Mouse (Mus musculus): ENCODE measurements around the gene Lmntd2. TPM values are rescaled to one million over a fixed set of nuclear protein-coding genes. Genes with fewer than 3 reads are reported as not detected.

The Lmntd2 gene
- polyA plus RNA-seq, 1 experiment from 2014 or later = 0.75 TPM

- H3K27ac ChIP-seq (replicated peaks) = no peak overlapping the region
- H3K27me3 ChIP-seq = no peaks in the 10 kb centered on the region
- H3K9ac ChIP-seq (replicated peaks) = no peak overlapping the region
- no peaks in the 10 kb centered on the region for H3K36me3 ChIP-seq
- H3K9me3 ChIP-seq = no peaks in the 10 kb centered on the region
- 95% methylated on average over 4 of the region's 4 CpGs for WGBS
- no peak overlapping the region for H3K4me2 ChIP-seq (replicated peaks)
- no peak overlapping the region for H3K4me3 ChIP-seq
- no peak for ATAC-seq (replicated peaks)
- peaks cover 8% of the 10 kb centered on the region for H3K4me1 ChIP-seq
These were observed 38.8 kb downstream of the Lmntd2 start for GRCm38 (mm10) chr7:141175068-141175467.

GRCm38 (mm10) chr7:141173323-141173850 lies 40.5 kb downstream of the Lmntd2 start:
- Histone ChIP-seq H3K9ac (replicated peaks) (peak overlapping the region; percentile 72), H3K27ac (replicated peaks) (peak overlapping the region; percentile 95), H3K27me3 (no peaks in the 10 kb centered on the region), H3K9me3 (no peaks in the 10 kb centered on the region), H3K4me2 (replicated peaks) (peak overlapping the region; percentile 79), H3K4me3 (peak overlapping the region; percentile 63), H3K36me3 (no peaks in the 10 kb centered on the region), H3K4me1 (peaks cover 19% of the 10 kb centered on the region)
- 88% methylated on average over 5 of the region's 5 CpGs for WGBS
- ATAC-seq (replicated peaks) = no peak

GRCm38 (mm10) chr7:141172116-141173006 lies 41.5 kb downstream of the Lmntd2 start, which contains the start of gene Rnh1:
TSS of gene Rnh1 (minus strand) at chr7:141172857.
- ATAC-seq (replicated peaks) = peak; percentile 98
- 3% methylated on average over 55 of the region's 55 CpGs for WGBS

DNA sequence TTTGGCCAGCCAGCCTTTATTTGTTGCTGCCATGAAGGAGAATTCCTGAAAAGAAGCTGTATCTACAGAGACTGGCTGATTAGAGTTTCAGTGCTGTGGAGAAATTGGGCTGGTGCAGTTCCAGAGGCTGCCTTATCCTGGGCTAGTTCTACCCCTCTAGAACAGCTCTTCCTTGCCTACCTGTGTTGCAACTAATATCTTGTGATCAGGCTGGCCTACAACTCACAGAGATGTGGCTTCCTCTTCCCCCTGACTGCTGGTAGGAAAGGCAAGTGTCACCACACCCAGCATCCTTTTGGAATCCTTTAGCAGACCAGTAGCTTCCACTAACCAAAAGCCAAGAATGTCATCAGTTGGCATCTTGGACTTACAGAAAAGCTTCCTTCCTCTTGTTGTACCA lies 44.0 kb downstream of the Lmntd2 start:
- H3K4me3 ChIP-seq = no peak overlapping the region
- no peaks in the 10 kb centered on the region for H3K27me3 ChIP-seq
- no peak overlapping the region for H3K27ac ChIP-seq (replicated peaks)
- no peak overlapping the region for H3K4me2 ChIP-seq (replicated peaks)
- H3K9ac ChIP-seq (replicated peaks) = no peak overlapping the region
- peaks cover 25% of the 10 kb centered on the region for H3K4me1 ChIP-seq
- H3K9me3 ChIP-seq = no peaks in the 10 kb centered on the region
- no peaks in the 10 kb centered on the region for H3K36me3 ChIP-seq
- no peak for ATAC-seq (replicated peaks)

More at GRCm38 (mm10) chr7:141172116-141173006, 41.5 kb downstream of the Lmntd2 start, which contains the start of gene Rnh1:
- H3K36me3 ChIP-seq = no peaks in the 10 kb centered on the region
- peak within 1 kb of the TSS; percentile 63 for H3K4me3 ChIP-seq
- H3K4me1 ChIP-seq = peaks cover 25% of the 10 kb centered on the region
- no peaks in the 10 kb centered on the region for H3K27me3 ChIP-seq
- no peaks in the 10 kb centered on the region for H3K9me3 ChIP-seq
- H3K4me2 ChIP-seq (replicated peaks) = peak within 1 kb of the TSS; percentile 79
- peak within 1 kb of the TSS; percentile 72 for H3K9ac ChIP-seq (replicated peaks)
- H3K27ac ChIP-seq (replicated peaks) = peak within 1 kb of the TSS; percentile 95

DNA sequence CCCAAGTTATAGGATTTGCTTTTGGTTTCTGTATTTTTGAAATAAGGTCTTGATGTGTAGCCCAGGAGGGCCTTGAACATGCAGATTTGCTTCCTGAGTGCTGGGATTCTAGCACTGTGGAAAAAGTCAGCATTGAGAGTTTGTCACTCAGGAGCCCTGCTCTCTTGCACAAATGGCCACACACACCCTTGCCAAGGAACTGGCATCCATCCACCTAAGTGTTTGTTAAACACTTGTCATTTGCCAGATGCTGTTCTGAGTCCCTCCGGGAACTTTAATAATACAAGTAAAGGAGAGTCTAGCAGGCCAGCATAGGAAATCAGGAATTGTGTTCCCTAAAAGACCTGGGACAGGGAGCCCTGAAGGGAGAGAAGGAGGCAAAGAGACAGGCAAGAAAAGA lies 44.6 kb downstream of the Lmntd2 start:
- Histone ChIP-seq H3K4me1 (peaks cover 25% of the 10 kb centered on the region), H3K27ac (replicated peaks) (no peak overlapping the region), H3K27me3 (no peaks in the 10 kb centered on the region), H3K4me2 (replicated peaks) (no peak overlapping the region), H3K9me3 (no peaks in the 10 kb centered on the region), H3K4me3 (no peak overlapping the region), H3K9ac (replicated peaks) (no peak overlapping the region), H3K36me3 (no peaks in the 10 kb centered on the region)
- WGBS = 34% methylated on average over 1 of the region's 1 CpGs
- ATAC-seq (replicated peaks) = no peak

DNA sequence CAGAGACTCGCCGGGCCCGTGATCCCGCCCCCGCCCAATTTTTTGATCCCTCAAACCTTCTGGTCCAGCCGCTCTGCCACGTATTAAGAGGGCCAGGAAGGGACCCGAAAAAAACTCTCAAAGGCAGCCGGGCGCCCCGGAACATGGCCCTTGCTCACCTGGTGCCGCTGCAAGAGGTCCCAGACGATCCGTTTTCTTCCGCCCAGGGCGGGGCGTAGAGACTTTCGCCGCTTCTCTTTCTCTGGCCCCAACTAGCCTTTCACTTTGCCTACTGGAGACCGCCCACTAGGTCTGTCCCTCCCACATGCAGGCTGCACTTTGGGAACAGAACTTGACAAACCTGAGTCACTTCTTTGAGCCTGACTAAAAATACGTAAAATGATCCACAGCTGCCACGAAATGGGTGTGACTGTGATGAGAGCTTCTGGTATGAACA lies 45.3 kb downstream of the Lmntd2 start:
- no peak overlapping the region for H3K27ac ChIP-seq (replicated peaks)
- H3K4me3 ChIP-seq = peak overlapping the region; percentile 34
- ATAC-seq (replicated peaks) = no peak
- peak overlapping the region; percentile 37 for H3K9ac ChIP-seq (replicated peaks)
- no peaks in the 10 kb centered on the region for H3K27me3 ChIP-seq
- no peaks in the 10 kb centered on the region for H3K9me3 ChIP-seq
- WGBS = 6% methylated on average over 22 of the region's 22 CpGs
- peak overlapping the region; percentile 43 for H3K4me2 ChIP-seq (replicated peaks)
- no peaks in the 10 kb centered on the region for H3K36me3 ChIP-seq
- H3K4me1 ChIP-seq = peaks cover 25% of the 10 kb centered on the region

GRCm38 (mm10) chr7:141167901-141168517 lies 45.9 kb downstream of the Lmntd2 start:
- no peak for ATAC-seq (replicated peaks)
- Histone ChIP-seq H3K4me1 (peaks cover 19% of the 10 kb centered on the region), H3K4me2 (replicated peaks) (peak overlapping the region; percentile 43), H3K4me3 (peak overlapping the region; percentile 34), H3K27me3 (no peaks in the 10 kb centered on the region), H3K36me3 (no peaks in the 10 kb centered on the region), H3K27ac (replicated peaks) (no peak overlapping the region), H3K9ac (replicated peaks) (peak overlapping the region; percentile 37), H3K9me3 (no peaks in the 10 kb centered on the region)
- WGBS = 18% methylated on average over 7 of the region's 7 CpGs

DNA sequence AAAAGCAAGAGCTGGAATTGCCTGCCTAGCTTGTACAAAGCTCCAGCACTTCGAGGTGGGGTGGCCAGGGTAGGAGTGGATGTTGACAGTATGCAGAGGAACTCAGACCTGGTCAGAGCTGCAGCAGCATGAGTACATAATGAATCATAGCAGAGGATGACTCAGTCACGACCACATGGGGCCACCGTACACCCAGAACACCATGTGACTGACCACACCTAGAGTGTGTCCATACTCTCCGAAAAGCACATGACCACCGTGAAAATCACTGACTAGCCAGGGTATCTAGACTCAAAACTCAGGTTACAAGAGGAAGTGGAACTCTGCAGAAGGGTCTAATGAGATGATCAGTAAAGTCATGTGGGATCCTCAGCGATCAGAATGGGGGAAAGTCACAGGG lies 49.0 kb downstream of the Lmntd2 start:
- no peak overlapping the region for H3K4me3 ChIP-seq
- H3K36me3 ChIP-seq = peaks cover 17% of the 10 kb centered on the region
- 90% methylated on average over 6 of the region's 6 CpGs for WGBS
- no peaks in the 10 kb centered on the region for H3K27me3 ChIP-seq
- H3K27ac ChIP-seq (replicated peaks) = no peak overlapping the region
- no peaks in the 10 kb centered on the region for H3K9me3 ChIP-seq
- no peak overlapping the region for H3K4me2 ChIP-seq (replicated peaks)
- H3K9ac ChIP-seq (replicated peaks) = no peak overlapping the region
- no peak for ATAC-seq (replicated peaks)
- H3K4me1 ChIP-seq = peaks cover 17% of the 10 kb centered on the region

GRCm38 (mm10) chr7:141164397-141164796 lies 49.5 kb downstream of the Lmntd2 start:
- no peak overlapping the region for H3K4me3 ChIP-seq
- no peak overlapping the region for H3K9ac ChIP-seq (replicated peaks)
- no peaks in the 10 kb centered on the region for H3K9me3 ChIP-seq
- no peaks in the 10 kb centered on the region for H3K27me3 ChIP-seq
- peaks cover 17% of the 10 kb centered on the region for H3K36me3 ChIP-seq
- H3K4me1 ChIP-seq = peaks cover 16% of the 10 kb centered on the region
- ATAC-seq (replicated peaks) = no peak
- WGBS = 97% methylated on average over 7 of the region's 7 CpGs
- H3K27ac ChIP-seq (replicated peaks) = no peak overlapping the region
- no peak overlapping the region for H3K4me2 ChIP-seq (replicated peaks)

MicroRNA genes within 50 kb of the gene (microRNA counts, 519-probe panel; counts per million panel counts)
- microRNA mmu-miR-210 = 2,917 counts per million, percentile 70 among the panel's probes with 10 or more counts

Small RNA genes within 50 kb of the gene (microRNA-seq; reads per million reads assigned to microRNA genes)
- 345 reads per million, percentile 69 among the genes with 10 or more reads in this experiment for gene Mir210

Other genes starting within 250 kb of the Lmntd2 start
- 6.5 and 7.6 TPM in 2 replicates for gene Ifitm1, start 246.9 kb downstream of the Lmntd2 start, polyA plus RNA-seq (2015; fragmentation: Nextera tagmentation; extraction: Ambion mirVana)
- gene Ifitm3, start 203.3 kb downstream of the Lmntd2 start, polyA plus RNA-seq (2015; fragmentation: Nextera tagmentation; extraction: Ambion mirVana) = 21.7 and 24.9 TPM in 2 replicates
- gene Ifitm6, start 196.2 kb downstream of the Lmntd2 start, polyA plus RNA-seq (2015; fragmentation: Nextera tagmentation; extraction: Ambion mirVana) = not detected in 2 replicates
- gene Gm17387, start 184.9 kb downstream of the Lmntd2 start, polyA plus RNA-seq (2015; fragmentation: Nextera tagmentation; extraction: Ambion mirVana) = not detected in 2 replicates
- 47.3 and 50.0 TPM in 2 replicates for gene B4galnt4, start 153.0 kb downstream of the Lmntd2 start, polyA plus RNA-seq (2015; fragmentation: Nextera tagmentation; extraction: Ambion mirVana)
- not detected in 2 replicates for gene Pkp3, start 135.9 kb downstream of the Lmntd2 start, polyA plus RNA-seq (2015; fragmentation: Nextera tagmentation; extraction: Ambion mirVana)
- gene Sigirr, start 113.5 kb downstream of the Lmntd2 start, polyA plus RNA-seq (2015; fragmentation: Nextera tagmentation; extraction: Ambion mirVana) = 1.8 and 2.0 TPM in 2 replicates
- gene Ano9, start 96.3 kb downstream of the Lmntd2 start, polyA plus RNA-seq (2015; fragmentation: Nextera tagmentation; extraction: Ambion mirVana) = 0.09 TPM in 1 of 2 replicates, not detected in the other
- 74.5 TPM in 2 replicates for gene Ptdss2, start 91.7 kb downstream of the Lmntd2 start, polyA plus RNA-seq (2015; fragmentation: Nextera tagmentation; extraction: Ambion mirVana)
- 42.3 and 44.0 TPM in 2 replicates for gene Rnh1, start 41.2 kb downstream of the Lmntd2 start, polyA plus RNA-seq (2015; fragmentation: Nextera tagmentation; extraction: Ambion mirVana)
- 126 and 127 TPM in 2 replicates for gene Hras, start 20.1 kb downstream of the Lmntd2 start, polyA plus RNA-seq (2015; fragmentation: Nextera tagmentation; extraction: Ambion mirVana)
- 10.3 and 12.7 TPM in 2 replicates for gene Lrrc56, start 19.9 kb downstream of the Lmntd2 start, polyA plus RNA-seq (2015; fragmentation: Nextera tagmentation; extraction: Ambion mirVana)
- gene Rassf7, start 1.8 kb upstream of the Lmntd2 start, polyA plus RNA-seq (2015; fragmentation: Nextera tagmentation; extraction: Ambion mirVana) = 24.6 and 26.9 TPM in 2 replicates
- 80.2 and 81.8 TPM in 2 replicates for gene Phrf1, start 14.7 kb upstream of the Lmntd2 start, polyA plus RNA-seq (2015; fragmentation: Nextera tagmentation; extraction: Ambion mirVana)
- gene Irf7, start 52.4 kb upstream of the Lmntd2 start, polyA plus RNA-seq (2015; fragmentation: Nextera tagmentation; extraction: Ambion mirVana) = 1.1 and 2.3 TPM in 2 replicates
- gene Cdhr5, start 62.7 kb upstream of the Lmntd2 start, polyA plus RNA-seq (2015; fragmentation: Nextera tagmentation; extraction: Ambion mirVana) = not detected in 2 replicates
- 1.4 TPM in 2 replicates for gene Sct, start 65.1 kb upstream of the Lmntd2 start, polyA plus RNA-seq (2015; fragmentation: Nextera tagmentation; extraction: Ambion mirVana)
- gene Drd4, start 77.9 kb upstream of the Lmntd2 start, polyA plus RNA-seq (2015; fragmentation: Nextera tagmentation; extraction: Ambion mirVana) = 0.64 and 0.78 TPM in 2 replicates
- gene Deaf1, start 113.6 kb upstream of the Lmntd2 start, polyA plus RNA-seq (2015; fragmentation: Nextera tagmentation; extraction: Ambion mirVana) = 140 and 142 TPM in 2 replicates
- 64.1 and 64.3 TPM in 2 replicates for gene Tmem80, start 113.7 kb upstream of the Lmntd2 start, polyA plus RNA-seq (2015; fragmentation: Nextera tagmentation; extraction: Ambion mirVana)
- 0.37 and 0.57 TPM in 2 replicates for gene Eps8l2, start 124.8 kb upstream of the Lmntd2 start, polyA plus RNA-seq (2015; fragmentation: Nextera tagmentation; extraction: Ambion mirVana)
- gene Taldo1, start 178.1 kb upstream of the Lmntd2 start, polyA plus RNA-seq (2015; fragmentation: Nextera tagmentation; extraction: Ambion mirVana) = 375 and 378 TPM in 2 replicates
- 62.2 and 64.2 TPM in 2 replicates for gene Gatd1, start 200.1 kb upstream of the Lmntd2 start, polyA plus RNA-seq (2015; fragmentation: Nextera tagmentation; extraction: Ambion mirVana)
- gene Cend1, start 215.4 kb upstream of the Lmntd2 start, polyA plus RNA-seq (2015; fragmentation: Nextera tagmentation; extraction: Ambion mirVana) = 47.0 and 50.4 TPM in 2 replicates
- 83.1 and 86.3 TPM in 2 replicates for gene Slc25a22, start 223.8 kb upstream of the Lmntd2 start, polyA plus RNA-seq (2015; fragmentation: Nextera tagmentation; extraction: Ambion mirVana)
- gene Pidd1, start 229.9 kb upstream of the Lmntd2 start, polyA plus RNA-seq (2015; fragmentation: Nextera tagmentation; extraction: Ambion mirVana) = 7.8 and 9.5 TPM in 2 replicates
- 820 and 834 TPM in 2 replicates for gene Rplp2, start 233.3 kb upstream of the Lmntd2 start, polyA plus RNA-seq (2015; fragmentation: Nextera tagmentation; extraction: Ambion mirVana)
- 21.5 and 22.0 TPM in 2 replicates for gene Pnpla2, start 241.1 kb upstream of the Lmntd2 start, polyA plus RNA-seq (2015; fragmentation: Nextera tagmentation; extraction: Ambion mirVana)
- 5.0 and 8.5 TPM in 2 replicates for gene Cracr2b, start 247.0 kb upstream of the Lmntd2 start, polyA plus RNA-seq (2015; fragmentation: Nextera tagmentation; extraction: Ambion mirVana)

All from forebrain, embryonic 15.5 days (tissue).